Mouse (Mus musculus): ENCODE measurements around the gene St3gal3. TPM values are rescaled to one million over a fixed set of nuclear protein-coding genes. Genes with fewer than 3 reads are reported as not detected.
A peak's percentile ranks its signal among the peaks of the same experiment; 100 is the strongest.

St3gal3 gene
- total RNA-seq, 2 experiments from 2014 or later, result 65.8 to 68.8 TPM

DNA sequence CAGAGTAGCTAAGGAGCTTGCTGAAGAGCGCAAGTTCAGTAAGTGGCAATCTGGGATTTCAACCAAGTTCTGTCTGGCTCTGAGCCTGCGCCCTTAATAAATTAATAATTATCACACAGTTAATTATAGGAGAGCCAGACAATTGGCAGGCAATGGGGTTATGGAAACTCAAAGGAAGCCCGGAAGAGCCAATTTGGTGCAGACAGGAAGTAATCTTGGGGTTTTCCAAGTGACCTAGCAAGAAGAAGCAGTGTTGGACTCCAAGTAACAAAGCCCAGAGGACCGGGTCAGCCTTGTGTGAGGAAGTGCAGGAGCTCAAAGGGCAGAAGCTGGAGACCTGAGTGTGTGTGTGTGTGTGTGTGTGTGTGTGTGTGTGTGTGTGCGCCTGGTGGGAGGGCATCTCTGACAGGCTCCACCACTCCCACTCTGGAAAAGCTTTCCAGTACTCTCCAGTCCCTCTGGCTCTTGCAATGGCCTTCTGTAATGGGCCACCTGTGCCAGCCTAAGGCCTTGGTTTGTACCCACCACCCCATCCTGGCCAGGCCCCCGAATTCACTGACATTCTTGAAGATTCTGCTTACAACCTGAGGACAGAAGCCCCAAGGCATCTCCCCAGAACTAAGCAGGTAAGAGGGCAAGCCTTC is 103.5 kb downstream of the St3gal3 start:
- no peak for DNase-seq
- intact Hi-C loops (cut with DNase I), result loop anchor here (10.0 kb wide), 1 partner anchor 1154 kb away; no protein-coding TSS in a partner anchor

DNA sequence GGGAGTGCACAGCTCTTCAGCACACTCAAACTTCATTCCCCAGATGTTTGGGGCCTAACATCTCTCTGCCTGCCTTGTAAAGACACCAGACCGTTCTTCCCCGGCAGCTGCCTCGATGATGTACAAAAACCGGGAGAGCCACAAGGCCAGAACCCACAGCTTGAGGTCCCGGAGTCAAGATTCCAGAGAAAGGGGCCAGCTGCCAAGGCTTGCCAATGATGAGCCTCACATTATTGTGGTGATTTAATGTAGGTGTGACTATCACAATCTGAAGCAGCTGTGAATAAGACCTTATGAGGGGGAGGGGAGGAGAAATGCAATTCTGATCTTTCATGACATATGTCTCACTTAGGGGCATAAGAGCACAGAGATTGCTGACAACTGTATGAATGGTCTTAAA is 104.4 kb downstream of the St3gal3 start:
- no peak for DNase-seq
- intact Hi-C loops (cut with DNase I), result loop anchor here (10.0 kb wide), 1 partner anchor 1154 kb away; no protein-coding TSS in a partner anchor

DNA sequence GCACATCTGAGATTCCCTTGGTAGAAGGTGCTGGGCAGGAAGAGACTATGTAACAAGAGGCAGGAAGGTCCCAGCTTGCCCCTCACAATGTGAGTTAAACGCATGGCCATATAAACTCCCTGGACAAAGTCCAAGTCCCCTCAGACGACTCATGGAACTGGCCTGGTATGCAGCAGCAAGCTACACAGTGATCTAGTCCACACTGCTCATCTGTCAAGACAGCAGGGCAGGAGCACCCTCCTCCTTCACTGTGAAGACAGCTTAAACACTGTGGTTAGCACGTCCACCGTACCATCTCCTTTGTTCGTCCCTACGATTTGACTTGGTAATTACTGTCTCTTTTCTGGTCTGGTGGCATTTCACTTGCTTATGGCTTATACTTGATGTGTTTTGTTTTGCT is 104.8 kb downstream of the St3gal3 start:
- no peak for DNase-seq
- intact Hi-C loops (cut with DNase I), result loop anchor here (10.0 kb wide), 1 partner anchor 1155 kb away; no protein-coding TSS in a partner anchor

DNA sequence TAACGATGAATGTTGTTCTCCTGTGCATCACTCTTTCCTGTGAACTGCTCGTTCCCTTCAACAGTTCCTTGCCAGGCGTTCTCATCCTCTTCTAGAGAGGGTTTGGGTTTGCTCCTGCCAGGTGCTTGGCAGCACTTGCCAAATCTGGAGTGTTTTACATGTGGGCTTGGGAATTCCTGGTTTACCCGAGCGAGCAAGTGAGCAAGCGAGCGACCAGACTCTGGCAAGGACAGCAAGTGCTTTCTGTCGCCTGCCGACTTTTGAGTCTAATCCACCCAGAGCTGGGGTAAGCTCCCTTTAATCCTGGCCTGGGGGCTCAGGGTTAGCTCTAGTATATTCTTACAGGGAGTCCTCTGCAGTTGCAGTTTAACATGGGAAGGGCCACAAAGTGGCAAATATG is 105.7 kb downstream of the St3gal3 start:
- intact Hi-C loops (cut with DNase I), result no loop called here

DNA sequence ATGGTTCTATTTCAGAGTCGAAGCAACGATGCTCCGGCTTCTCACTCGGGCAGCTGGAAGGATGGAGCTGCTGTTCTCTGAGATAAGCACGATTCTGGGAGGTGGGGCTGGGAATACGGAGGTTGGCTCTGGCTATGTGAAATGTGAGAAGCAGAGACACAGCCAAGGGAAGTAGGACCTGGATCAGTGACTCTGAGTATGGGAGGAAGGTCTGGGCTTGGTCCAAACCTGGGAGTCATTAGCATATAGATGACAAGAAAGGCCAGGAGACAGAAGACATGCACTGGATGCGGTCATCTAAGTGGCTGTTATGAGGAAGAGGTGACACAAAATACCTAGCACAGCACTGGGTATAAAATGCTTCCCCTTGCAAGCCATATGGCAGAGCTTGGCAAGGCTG is 108.8 kb downstream of the St3gal3 start:
- DNase-seq, result no peak
- intact Hi-C loops (cut with DNase I), result no loop called here

More for the DNA sequence above, 105.7 kb downstream of the St3gal3 start:
- DNase-seq, result no peak

DNA sequence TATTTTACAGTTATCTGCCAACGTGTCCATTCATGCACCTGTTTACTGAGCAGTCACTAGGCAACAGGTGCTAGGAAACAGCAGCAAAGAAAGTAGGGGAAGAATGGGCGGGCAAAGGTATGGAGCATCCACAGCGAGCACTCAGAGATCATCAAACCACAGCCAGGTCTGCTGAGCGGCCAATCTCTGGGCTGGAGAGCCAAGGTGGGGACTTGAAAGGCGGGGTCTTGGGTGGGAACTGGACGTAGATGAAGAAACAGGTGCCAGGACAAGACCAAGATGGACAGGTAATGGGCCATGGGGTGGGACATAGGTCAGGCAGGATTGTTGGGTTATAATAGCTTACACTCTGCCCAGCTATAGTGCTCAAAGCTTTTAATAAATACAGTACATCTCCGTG is 109.3 kb downstream of the St3gal3 start:
- DNase-seq, result no peak
- intact Hi-C loops (cut with DNase I), result no loop called here

DNA sequence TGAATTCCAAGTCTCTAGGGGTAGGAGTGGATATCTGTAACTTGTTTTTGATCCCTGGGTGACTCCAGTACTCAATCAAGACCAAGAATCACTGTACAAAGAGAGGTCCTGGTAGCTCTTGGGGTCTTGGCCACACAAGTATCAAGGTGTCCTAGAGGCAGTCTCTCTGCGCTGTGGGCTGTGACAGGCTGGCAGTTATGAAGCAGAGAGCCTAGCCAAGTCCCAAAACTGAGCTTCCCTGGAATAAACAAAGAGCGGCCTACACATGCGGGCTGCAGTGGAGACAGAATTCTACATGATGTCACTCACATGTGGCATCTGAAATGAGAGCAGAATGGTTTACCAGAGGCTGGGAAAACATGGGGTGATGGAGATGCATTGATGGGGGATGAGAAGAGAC is 111.9 kb downstream of the St3gal3 start:
- DNase-seq, result no peak
- intact Hi-C loops (cut with DNase I), result no loop called here

DNA sequence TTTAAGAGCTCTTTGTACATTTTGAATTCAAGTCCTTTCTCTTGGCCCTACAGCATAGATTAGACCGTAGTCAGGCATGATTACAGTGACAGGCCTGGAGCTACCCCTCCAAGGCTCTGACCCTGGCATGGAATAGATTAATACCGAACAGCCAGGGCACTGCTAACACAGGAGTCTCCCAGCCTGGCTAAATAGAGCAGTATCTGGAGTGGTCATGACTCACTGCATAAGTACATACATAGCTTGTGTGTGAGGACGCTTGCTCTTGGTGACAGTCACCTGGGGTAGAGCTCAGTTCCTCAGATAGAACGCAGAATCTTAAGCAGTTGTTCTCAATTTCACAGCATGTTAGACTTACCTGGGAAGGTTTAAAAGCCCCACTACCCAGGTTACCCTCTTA is 112.3 kb downstream of the St3gal3 start:
- DNase-seq, result no peak
- intact Hi-C loops (cut with DNase I), result no loop called here

DNA sequence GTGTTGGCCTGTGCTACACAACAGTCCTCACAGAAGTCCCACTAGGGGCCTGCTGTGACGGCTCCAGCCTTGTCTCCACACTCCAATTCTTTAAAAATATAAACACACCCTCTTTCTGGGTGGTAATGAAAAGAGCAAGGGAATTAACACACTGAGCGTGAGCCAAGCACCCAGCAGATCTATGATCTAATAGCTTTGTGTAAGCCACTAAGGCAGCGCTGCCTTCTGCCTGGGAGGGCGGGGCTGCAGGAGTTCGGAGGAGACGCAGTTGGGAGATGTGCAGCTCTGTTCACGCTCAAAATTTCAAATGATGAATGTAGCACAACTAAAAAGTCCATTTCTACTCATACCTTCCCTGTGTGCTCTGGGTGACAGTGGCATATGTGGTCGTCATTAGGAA is 115.1 kb downstream of the St3gal3 start:
- no peak for DNase-seq

DNA sequence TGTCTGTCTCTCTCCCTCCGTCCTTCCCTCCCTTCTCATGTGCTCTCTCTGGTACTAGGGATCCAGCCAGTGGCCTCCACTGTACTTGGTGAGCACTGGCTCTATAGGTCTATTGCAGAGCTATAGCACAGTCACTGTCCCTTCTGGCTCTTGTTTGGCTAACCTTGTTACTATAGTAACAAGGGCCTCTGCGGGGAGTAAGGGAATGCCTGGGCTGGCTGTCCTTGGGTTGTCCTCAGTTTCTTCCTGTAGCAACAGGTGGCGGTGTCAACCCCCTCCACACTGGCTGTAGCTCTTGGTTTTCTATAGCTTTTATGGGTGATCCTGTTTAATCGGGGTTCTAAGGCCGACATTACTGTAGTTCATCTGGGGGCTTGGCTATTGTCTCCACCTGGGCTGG is 115.5 kb downstream of the St3gal3 start:
- intact Hi-C loops (cut with DNase I), result no loop called here
- no peak for DNase-seq

More for the DNA sequence above, 115.1 kb downstream of the St3gal3 start:
- intact Hi-C loops (cut with DNase I), result no loop called here

DNA sequence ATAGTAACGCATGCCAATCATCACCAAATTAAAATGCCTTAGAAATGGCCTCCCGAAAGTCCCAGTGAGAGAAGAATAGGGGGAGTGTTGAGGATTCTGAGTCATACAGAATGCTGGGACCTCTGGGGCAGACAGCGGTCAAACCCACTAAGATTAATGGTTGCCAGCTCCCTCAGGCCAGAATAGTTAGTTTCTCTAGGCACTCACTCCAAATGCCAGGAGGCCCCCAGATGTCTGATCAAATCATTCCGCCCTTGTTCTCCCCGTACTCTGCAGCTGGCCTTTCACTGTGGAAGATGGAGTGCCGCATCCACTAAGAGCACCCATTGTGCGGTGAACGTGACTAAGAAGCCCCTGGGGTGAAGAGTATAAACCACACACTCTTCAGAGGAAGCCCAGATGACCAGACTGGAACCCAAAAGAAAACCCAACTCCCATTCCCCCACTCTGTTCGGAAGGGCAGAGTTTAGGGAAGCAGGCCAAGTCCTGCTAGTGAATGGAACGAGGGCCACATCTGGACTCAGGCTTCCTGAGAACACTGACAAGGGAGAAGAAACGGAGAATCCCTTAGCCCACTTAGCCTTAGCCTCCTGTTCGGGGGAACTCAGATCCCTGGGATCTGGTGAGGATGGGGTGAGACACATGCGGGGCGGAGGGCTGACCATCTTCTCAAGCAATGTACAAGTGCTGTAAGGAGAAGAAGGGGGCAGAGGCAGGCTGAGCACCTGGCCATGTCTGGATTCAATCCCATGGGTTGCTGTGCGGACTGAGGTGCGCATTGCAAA is 117.5 kb downstream of the St3gal3 start:
- DNase-seq, result no peak
- intact Hi-C loops (cut with DNase I), result no loop called here

DNA sequence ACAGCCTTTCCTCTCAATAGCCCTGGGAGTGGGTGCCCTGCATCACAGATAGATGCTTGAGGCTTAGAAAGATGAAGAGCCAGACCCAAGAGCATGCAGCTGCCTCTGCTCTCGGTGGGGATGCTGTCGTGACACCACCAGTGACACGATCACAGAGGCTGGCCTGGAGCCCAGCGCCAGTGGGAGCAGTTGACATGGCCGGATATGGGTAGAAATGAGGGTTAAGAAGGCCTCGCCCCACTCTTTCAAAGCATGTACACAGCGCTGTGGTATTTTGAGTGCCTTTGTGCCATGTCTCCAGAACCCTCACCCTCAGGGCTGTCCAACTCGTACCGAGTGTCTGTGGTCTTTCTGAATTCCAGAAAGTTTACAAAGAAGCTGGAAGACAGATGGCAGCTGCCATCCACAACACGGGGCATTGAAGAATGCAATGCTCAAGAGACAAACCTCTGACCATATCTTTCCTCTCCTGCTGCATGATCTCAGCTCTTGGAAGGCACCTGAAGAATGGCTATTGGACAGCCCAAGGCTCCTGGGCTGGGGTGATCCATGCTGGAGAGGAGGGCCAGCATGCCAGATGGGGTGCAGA is 118.3 kb downstream of the St3gal3 start:
- DNase-seq, result no peak
- intact Hi-C loops (cut with DNase I), result no loop called here

DNA sequence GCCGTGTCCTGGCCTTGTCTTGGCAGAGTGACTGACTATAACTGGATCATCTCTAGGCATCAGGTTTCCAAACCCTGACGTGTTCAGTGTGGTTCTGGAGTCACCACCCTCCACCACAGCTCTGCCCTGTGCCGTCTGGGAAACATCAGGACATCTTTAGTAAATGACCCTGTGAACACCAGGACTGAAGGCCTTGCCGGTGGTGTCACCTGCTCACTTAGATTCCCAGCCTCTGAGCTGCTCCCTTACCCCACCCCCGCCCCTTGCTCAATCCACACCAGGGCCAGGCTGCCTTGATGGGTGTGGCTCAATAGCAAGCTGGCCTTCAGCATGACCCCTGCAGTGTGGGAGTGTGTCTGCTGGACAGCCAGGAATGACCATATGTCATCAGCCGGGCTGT is 119.1 kb downstream of the St3gal3 start:
- peak in 1 of 2 experiments; percentile 40 for DNase-seq
- intact Hi-C loops (cut with DNase I), result no loop called here

DNA sequence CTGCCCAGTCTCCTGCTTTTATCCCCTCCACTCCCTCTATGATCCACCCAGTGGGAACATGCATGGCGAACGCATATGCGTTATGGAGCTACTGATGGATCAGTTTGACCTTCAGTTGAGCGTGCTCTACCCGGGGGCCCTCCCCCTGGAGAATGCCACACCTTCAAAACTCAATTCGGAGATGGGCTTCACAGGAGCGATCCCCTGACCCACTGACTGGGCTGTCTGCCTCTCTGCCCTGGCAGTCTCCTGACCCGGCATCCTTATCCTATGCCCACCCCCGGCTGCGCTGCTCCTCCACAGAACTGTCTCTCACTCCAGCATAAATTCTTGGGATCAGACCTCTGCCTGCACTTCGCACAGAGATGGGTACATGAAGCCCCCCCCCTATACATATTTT is 119.6 kb downstream of the St3gal3 start:
- intact Hi-C loops (cut with DNase I), result no loop called here
- DNase-seq, result no peak

DNA sequence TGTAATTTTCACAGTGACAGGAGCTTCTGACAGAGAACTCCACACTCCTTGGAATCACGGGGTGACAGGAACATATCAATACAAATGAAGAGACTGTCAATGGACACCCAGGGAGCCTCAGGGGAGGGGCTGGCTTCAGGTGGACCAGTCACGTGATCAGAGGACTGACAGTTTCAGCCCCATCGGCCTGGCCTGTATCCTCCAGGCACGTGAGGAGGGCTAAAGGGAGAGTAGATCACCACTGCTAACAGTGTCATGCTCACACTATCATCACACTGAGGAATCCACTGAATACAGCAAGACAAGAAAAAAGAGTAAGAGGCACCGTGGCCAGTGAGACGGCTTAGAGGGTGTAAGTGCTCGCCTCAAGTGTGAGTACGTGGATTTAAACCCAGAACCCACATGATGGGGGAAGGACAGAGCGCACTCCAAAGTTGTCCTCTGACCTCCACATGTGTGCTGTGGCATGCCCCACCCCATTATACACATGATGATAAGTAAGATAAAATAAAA is 124.0 kb downstream of the St3gal3 start:
- intact Hi-C loops (cut with DNase I), result no loop called here
- DNase-seq, result no peak

DNA sequence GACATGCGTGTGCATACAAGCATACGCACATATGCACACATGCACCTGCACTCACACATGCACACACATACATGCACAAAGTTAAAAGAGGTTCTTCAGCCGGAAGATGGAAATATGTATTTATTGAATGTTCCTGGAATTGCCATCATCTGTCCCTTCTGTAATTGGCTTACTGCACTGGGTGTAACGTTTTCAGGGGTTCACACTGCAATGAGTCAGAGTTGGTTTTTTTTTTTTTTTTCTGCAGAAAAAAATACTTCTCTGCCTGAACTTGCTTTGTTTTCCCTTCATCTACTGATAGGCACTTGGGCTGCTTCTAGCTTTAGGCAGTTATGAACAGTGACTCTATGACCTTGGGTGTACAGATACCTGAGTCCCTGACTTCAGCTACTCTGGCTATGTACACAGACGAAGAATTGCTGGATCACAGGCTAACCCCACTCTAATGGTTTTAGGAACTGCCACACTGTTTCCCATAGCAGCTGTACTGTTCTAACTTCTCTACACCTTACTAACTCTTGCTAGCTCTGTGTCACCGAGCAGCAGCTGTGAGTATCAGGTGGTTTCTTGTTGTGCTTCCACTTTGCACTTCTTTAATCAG is 126.2 kb downstream of the St3gal3 start:
- DNase-seq, result no peak
- intact Hi-C loops (cut with DNase I), result no loop called here

DNA sequence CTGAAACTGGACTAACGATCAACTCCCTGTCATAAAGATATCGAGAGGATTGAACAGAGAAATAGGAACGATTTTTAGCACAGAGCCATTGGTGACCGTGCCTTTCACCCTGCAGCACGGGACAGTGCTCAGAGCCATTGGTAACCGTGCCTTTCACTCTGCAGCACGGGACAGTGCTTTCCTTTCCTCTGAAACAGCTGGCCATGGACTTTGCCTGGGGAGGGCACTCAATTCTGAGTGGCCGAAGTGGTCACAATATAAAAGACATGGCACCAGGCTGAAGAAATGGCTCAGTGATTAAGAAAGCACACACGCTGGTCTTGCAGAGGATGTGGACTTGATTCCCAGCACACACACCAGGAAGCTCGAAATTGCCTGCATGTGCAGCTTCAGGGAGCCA is 133.4 kb downstream of the St3gal3 start:
- intact Hi-C loops (cut with DNase I), result no loop called here
- no peak for DNase-seq

DNA sequence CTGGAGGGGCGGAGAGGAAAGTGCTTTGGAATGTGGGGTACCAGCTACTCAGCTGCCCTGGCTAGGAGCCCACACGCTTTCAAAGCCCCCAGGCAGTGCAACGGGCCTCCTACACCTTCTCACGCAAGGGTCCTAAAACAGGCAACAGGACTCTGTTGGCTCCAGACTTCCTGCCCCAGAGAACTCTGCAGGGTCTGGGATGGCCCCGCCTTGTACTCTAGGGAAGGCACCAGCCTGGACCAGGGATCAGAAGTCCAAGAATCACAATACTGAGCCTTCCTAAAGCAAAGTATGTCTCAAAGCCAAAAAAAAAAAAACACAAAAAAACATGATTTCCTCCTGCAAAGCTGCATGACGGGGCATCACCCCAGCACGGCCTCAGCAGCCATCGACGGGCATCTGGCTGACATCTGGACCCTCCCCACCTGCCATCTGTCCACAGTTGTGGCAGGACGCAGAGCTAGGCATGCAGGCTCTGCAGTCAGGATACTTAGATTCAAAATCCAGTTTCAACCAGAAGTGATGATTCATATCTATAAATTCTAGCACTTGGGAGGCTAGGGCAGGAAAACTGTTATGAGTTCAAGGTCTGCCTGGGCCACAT is 134.0 kb downstream of the St3gal3 start:
- intact Hi-C loops (cut with DNase I), result no loop called here
- DNase-seq, result no peak

DNA sequence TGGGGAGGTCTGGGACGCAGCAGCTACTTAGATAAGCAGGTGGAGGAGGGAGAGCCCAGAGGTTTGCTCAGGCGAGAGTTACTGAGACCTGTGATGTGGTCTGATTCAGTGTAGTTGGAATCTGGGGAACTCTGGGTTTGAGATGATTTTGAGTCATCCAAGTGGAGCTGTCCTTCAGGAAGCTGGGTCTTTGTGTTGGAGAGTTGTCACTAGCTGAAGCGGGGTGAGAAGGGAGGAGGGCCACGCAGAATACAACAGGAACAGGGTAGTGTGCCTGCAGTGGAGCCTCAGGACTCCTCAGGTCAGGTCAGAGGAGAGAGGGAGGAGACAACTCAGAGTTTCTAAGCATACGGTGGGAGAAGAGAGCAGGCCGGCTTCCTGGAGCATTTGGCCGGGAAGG is 134.8 kb downstream of the St3gal3 start:
- DNase-seq, result no peak
- intact Hi-C loops (cut with DNase I), result no loop called here

DNA sequence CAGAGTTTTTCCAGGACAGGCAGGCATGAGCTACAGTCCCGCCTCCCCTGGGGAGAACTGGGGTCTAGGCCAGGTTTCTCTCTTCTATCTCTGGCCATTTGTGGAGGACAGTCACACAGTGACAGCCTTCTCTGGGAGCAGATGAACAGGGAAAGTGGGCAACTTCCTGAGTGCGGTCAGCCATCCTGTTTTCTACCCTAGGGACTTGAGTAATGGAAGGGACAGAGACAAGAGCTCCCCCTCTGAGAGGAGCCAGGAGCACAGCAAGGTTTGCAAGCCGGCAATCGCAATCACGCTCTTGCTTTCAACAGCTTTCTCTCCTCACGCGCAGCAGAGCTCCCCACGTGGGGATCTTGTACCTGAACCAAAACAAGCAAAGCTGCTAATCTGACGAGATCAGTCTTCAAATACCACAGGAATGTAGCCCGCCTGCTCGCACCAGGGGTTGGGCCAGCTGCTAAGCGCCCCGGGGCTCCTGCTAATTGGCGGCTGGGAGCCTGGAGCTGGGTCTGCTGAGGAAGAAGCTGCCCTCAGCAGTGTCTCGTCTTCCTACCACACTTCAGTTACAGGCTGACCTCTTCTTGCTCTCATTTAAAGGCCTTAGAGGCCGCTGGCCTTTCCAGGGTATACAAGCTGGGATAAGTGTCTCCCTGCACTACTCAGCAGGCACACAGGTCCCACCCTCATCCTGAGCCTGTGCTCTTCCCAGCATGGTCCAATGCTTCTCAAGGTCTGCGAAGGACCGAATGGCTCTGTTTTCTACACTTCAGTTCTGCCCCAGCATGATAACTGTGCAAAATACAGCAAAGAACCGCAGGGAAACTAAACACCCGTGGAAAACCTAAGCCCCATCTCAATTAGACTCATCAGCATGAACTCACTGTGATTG is 137.1 kb downstream of the St3gal3 start:
- peak; percentile 24 to 38 for DNase-seq
- intact Hi-C loops (cut with DNase I), result no loop called here
